Mouse (Mus musculus) urinary bladder, postnatal 4 days (tissue): Measurements from ENCODE around the gene Pygo1.
A peak's percentile ranks its signal among the peaks of the same experiment; 100 is the strongest.

ENCODE experiments used
- DNase-seq, 2 experiments: peaks; one replicate each; pipeline ENCODE4 v3.0.0; 2021 to 2022; ENCODE audit warnings: low spot score in 2 of 2

Gene Pygo1

GRCm38 (mm10) chr9:72925021-72925934 lies at the start of gene Pygo1:
Gene Pygo1 (plus strand): TSS chr9:72925645.
- peak; percentile 57 to 67 for DNase-seq

DNA sequence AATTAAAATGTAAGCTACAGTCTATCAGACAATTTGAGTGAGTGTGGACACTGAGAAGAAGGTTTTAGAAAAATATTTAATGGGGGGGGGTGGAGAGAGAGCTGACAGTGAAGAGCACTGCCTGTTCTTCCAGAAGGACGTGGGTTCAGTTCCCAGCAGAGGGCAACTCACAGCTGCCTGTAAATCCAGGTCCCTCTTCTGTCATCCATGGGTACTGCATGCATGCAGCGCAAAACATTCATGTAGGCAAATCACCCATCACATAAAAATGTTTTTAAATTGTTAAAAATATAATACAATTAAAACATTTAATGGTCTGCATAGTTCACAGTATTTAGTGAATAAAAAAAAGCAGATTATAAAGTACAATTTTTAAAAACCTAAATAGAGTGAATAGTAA lies 49.6 kb upstream of the Pygo1 start:
- DNase-seq = no peak

DNA sequence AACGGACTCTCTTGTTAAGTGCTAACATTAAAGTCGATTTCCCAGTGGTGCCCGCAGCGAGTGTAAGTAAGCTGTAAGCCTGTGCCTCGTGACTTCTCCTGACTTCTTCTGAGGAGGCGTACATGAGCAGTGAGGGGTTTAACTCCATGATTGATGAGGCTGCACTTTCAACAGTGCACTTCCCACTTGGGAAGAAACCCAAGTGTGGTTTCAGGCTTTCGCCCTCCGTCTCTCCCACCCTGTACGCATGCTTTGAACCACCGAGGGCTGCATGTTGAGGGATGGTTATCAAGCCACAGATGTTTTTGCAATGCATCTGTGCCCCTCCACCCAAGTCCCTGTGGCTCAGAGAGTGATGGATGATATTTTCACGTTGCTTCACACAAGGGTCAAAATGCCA lies 47.5 kb upstream of the Pygo1 start:
- DNase-seq = no peak

GRCm38 (mm10) chr9:72878656-72879055 lies 46.8 kb upstream of the Pygo1 start:
- DNase-seq = no peak

- no peak for DNase-seq
Observed at GRCm38 (mm10) chr9:72879601-72880000, 45.8 kb upstream of the Pygo1 start.

DNA sequence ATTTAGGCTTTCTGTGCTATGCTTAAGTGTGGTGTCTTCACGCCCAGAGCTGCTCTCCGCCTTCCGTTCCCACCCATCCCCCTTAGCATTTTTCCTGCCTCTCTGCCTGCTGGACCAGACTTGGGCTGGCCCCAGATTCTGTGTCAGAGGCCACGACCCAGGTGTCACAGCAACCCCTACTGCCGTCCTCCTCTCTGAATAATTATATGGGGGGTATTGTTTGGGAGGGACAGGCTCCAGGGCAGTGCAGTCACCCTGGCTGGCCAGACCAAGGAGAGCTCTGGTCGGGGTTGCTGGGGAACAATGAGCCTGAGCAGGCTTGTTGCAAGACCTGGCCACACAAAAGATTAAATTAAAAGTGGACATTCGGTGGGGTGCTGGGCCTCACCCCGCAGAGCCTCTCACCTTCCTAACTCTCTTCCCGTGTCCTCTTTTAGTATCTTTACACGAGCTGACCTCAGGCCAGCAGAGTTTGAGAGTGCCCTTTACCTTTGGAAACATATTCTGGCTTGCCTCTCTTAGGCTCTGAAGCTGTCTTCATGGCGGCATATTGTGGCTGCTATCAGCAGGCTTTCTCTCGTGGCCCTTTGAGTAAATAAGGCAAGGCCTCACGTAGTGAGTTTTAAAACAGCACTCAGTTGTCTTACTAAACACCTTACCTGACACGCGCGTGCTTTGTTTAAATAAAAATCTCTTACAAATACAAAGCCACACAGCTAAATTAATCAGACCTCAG lies 45.1 kb upstream of the Pygo1 start:
- DNase-seq = no peak

GRCm38 (mm10) chr9:72881026-72881768 lies 44.2 kb upstream of the Pygo1 start:
- no peak for DNase-seq

DNA sequence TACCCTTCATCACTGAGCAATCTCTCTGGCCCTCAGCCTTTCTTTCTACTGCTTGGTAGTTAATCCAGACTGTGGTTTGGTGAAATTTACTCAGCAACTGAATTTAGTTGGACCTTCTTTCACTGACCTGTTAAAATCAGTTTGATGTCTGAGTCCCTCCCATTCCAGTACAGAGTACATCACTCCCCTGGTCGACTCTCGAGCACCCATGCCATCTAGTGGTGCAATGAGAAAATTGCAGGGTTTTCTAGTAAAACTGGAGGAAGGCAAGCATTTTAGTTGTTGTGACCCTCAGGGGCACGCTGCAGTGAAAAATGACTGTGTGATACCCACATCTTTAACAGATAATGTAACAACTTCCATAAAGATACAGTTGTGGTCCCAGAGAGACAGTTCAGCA lies 41.5 kb upstream of the Pygo1 start:
- DNase-seq = no peak

DNA sequence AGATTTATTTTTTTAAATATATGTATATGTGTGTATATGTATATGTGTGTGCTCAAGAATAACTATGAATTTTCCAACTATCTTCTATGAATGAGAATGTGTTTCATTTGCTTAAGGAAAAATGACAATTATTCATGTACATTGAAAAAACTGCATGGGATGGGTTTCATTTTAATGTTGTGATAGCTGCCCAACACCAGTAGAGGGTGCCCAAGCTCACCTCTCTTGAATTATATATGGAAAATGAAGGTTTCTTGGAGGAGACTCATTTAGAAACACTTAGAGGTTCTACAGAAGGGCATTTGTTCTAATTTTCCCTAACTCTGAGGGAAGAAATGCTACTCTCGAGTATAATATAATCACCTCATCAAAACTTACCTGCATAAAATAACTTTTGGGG lies 35.7 kb upstream of the Pygo1 start:
- no peak for DNase-seq

DNA sequence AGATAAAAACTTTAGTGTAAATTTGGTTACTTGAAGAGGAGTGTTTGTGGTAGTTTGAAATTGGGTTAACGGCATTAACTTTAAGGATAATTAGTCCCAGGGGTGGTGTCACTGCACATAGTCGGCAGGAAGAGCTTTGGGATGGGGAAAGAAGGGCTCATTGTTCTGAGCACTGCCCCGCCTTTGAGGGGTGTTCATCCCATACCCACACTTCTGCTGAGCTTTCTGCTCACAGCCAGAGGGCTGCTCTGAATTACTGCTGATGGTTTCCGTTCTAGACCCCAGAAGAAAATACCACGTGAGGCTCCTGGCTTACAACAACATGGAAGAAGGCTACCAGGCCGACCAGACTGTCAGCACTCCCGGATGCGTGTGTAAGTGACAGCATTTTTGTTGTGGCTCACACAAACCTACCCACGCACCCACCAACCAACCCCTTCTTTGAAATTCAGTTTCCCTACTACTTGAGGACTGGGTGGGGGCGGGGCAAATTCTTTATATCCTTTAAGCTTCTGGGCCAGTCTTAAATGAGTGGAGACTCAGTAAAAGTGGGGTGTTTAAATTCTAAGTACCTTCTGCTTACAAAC lies 34.9 kb upstream of the Pygo1 start:
- no peak for DNase-seq

DNA sequence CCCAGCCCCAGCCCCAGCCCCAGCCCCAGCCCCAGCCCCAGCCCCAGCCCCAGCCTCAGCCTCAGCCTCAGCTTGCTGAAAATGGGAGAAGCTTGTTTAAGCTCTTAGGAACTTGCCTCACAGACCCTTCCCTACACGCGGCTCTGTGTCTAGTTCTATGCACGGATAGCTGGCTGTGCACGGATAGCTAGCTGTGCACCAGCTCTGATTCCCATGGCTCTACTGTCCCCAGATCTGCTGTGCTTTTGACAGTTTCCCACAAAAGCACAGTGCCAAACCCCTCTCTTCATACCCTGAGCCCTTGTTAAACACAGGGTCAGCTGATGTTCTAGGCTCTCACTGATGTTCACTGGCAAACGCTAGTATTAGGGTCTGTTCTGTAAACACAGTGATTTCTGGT lies 32.7 kb upstream of the Pygo1 start:
- DNase-seq = no peak

- no peak for DNase-seq
Observed at GRCm38 (mm10) chr9:72894796-72895352, 30.6 kb upstream of the Pygo1 start.

DNA sequence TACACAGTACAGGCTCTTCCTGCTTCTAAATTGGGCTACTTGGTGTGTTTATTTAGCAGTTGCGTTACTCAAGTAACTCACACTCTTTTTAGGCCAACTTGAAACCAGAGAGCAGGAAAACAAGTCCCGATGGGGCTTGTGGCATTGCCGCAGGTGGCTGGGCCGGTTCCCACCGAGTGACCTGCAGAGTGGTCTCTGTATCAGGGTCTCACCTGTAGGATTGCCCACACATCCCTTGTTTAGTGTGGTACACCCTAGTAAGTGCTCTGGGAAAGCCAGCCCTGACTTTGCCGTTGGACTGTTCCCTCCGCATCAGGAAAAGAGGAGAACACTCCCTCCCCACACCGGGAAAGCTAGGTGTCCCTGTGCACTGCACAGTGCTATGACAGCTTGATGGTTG lies 23.4 kb upstream of the Pygo1 start:
- DNase-seq = no peak

DNA sequence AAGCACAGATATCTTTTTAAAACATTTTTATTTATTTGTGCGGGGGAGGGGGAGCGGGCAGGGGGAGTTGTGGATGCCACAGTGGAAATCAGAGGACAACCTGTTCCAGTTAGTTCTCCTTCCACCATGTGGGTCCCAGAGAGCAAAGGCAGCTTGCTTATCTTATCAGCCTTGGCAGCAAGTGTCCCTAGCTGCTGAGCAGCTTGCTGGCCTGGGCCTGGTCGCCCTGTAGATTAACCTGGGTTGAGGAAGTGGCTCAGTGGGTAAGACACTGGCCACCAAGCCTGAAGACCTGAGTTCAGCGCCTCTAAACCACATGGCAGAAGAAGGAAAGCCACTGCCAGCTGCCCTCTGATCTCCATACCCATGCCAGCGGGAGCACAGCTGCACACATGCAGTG lies 22.8 kb upstream of the Pygo1 start:
- no peak for DNase-seq

DNA sequence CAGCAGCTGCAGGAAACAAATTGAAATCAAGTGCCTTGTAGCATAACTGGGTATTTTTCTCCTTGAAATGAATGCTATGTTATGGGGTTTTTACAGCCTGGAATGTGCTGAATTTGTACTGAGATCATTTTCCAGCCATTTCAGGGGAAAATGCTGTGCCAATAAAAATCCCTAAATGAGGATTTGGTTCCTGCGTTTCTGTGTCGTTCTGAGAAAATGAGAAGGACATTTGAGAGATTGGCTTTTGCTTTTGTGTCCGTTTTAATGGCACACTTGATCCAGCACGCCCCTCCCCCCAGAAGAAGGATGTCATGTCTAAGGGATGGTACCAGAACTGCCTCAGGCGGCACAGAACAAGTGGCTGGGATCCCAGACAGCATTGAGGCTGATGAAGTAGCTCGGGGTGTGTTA lies 18.7 kb upstream of the Pygo1 start:
- no peak for DNase-seq

DNA sequence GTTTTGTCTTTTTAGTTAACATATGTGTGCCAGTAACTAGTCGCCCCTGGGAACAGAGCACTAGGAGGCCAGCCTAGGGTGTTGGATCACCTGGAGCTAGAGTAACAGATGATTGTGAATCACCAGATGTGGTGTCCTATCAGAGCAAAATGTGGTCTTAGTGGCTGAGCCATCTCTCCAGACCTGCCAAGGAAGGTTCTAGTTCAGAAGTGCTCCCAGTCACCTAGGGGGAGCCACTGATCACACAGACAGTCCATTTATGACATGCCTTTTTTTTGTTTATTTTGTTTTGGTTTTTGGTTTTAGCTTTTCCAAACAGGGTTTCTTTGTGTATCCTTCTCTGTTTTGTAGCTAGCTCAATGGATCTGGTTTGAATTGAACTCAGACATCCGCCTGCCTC lies 14.1 kb upstream of the Pygo1 start:
- no peak for DNase-seq

DNA sequence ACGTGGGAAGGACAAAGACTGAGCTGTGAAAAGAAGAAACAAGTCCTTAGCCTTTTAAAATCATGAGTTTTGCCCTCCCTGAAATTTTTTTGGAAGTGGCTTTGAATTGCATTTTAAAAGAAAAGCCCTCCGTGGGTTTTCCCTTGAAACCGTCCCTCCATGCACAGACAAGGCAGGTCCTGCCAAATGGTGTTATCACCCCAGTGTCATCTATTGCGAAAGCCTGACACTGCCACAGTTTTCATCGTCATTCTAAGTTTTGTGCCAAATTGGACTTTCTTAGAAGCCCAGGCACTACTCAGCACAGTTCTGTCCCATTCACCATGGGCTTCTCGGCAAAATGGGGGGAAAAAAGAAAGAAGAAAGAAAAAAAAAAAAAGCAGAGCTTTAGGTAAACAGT lies 11.9 kb upstream of the Pygo1 start:
- DNase-seq = no peak

- DNase-seq = no peak
Observed at GRCm38 (mm10) chr9:72915728-72916127, 9.7 kb upstream of the Pygo1 start.

- no peak for DNase-seq
Observed at GRCm38 (mm10) chr9:72923068-72923467, 2.4 kb upstream of the Pygo1 start.

DNA sequence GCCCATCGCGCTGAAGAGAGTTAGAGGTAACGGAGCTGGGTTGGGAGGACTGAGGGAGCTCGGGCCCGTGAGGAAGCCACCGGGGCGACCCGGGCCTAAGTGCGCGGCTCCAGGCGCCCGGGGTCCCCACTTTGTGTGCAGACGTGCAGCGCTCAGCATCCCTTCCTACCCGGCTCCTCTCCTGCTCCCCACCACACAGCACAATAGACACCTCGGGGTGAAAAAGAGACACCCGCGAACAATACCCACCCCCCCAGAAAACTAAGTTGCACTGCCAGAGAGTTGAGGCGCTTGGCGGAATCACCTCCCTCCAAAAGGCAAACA lies 452 bp downstream of the Pygo1 start:
- no peak for DNase-seq

DNA sequence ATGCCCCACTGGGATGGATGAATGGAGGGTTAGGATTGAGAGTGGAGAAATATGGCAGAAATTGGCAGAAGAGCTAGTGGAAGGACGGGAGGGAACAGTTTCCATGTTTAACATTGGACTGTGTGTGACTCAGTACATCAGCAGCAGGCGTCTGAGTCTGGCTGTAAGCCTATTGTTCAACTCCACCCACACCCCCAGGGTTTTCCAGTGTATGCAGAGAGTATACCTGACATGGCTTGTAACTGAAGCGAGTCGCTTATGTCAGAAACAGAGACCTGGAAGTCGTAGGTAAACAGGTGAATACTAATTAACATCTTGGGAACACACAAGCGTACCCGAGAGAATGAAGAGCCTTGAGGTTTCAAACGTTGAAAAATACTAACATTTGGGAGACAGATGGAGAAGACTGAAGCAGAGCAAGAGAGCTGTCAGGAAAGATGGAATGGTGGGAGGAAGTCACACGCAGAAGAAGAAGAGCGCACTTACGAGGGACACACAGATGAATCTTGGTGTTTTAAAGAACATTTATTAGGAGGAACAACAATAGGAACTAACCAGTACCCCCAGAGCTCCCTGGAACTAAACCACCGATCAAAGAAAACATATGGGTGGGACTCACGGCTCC lies 5.8 kb downstream of the Pygo1 start:
- no peak for DNase-seq
